Mouse (Mus musculus) testis, adult 2 months (tissue): ENCODE results near the gene Smyd2.

ENCODE experiments used
- CTCF ChIP-seq: fragments of 200-500 bp; IDR thresholded peaks from 2 replicates; pipeline ENCODE4 v1.5.1; 2012; ENCODE audit warnings: low read depth, mild to moderate bottlenecking, inconsistent platforms, low read length, moderate library complexity; ENCODE audit not compliant: control insufficient read depth, insufficient read depth, insufficient replicate concordance
- POLR2A ChIP-seq: fragments of 200-500 bp; IDR thresholded peaks from 2 replicates; pipeline ENCODE4 v1.6.1; 2012; ENCODE audit warnings: low read depth, mild to moderate bottlenecking, inconsistent platforms, low read length, moderate library complexity; ENCODE audit not compliant: control insufficient read depth

DNA sequence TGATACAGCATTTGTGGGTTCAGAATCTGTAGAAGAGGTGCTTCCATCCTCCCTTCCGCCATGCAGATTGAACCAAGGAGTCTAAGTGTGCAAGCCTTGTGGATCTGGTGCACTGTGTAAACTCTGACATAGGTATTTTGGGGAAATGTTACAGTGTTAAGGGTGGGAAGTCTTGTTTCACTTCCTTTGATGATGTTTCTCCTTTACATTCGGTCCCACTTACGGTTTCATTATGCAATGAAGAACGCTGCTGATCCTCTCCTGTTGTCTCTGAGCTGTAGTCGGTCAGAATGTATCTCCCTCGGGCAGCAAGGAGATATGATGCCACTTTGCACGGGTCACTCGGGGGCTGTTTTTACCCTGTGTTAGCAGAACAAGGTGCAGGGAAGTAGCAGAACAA is 50.5 kb downstream of the Smyd2 start:
- TF ChIP-seq CTCF: no peak
- no peak for TF ChIP-seq POLR2A
